Mouse (Mus musculus) intestine, embryonic 15.5 days (tissue): ENCODE results near the gene Tada1. TPM values are rescaled to one million over a fixed set of nuclear protein-coding genes. Genes with fewer than 3 reads are reported as not detected.

Source experiments
- ATAC-seq: fragments of 200-750 bp; cut with Nextera tagmentation; 2 replicates; pipeline ENCODE4 v1.8.0; 2017; ENCODE audit warnings: moderate TSS enrichment, moderate library complexity
- H3K27ac ChIP-seq: fragments of 300-500 bp; sonication (generic); 2 replicates; pipeline ENCODE4 v1.5.1; 2015; ENCODE audit warnings: mild to moderate bottlenecking, inconsistent platforms
- H3K27me3 ChIP-seq: fragments of 300-500 bp; sonication (generic); replicated peaks from 2 replicates; pipeline ENCODE4 v1.6.1; 2015; ENCODE audit warnings: inconsistent platforms
- H3K36me3 ChIP-seq: fragments of 300-500 bp; sonication (generic); 2 replicates; pipeline ENCODE4 v1.6.1; 2015; ENCODE audit warnings: inconsistent platforms
- H3K4me1 ChIP-seq: fragments of 300-500 bp; sonication (generic); replicated peaks from 2 replicates; pipeline ENCODE4 v1.6.1; 2015; ENCODE audit warnings: inconsistent platforms
- H3K4me2 ChIP-seq: fragments of 300-500 bp; sonication (generic); replicated peaks from 2 replicates; pipeline ENCODE4 v1.6.1; 2015; ENCODE audit warnings: mild to moderate bottlenecking, inconsistent platforms
- H3K4me3 ChIP-seq: fragments of 300-500 bp; sonication (generic); replicated peaks from 2 replicates; pipeline ENCODE4 v1.5.1; 2015; ENCODE audit warnings: inconsistent platforms
- H3K9ac ChIP-seq: fragments of 300-500 bp; sonication (generic); 2 replicates; pipeline ENCODE4 v1.6.1; 2015; ENCODE audit warnings: inconsistent platforms
- H3K9me3 ChIP-seq: fragments of 300-500 bp; sonication (generic); 2 replicates; pipeline ENCODE4 v1.6.1; 2016; ENCODE audit warnings: inconsistent platforms
- WGBS: fragments of 180-500 bp; shearing (Covaris S2); methylation state at CpG from one replicate; pipeline ENCODE4 v1.1.7; 2015; 5-methylcytosine and 5-hydroxymethylcytosine counted together
- polyA plus RNA-seq: library from polyadenylated mRNA; unstranded; fragments of >200 nt; fragmentation: Nextera tagmentation; extraction: Ambion mirVana; gene quantifications from 2 replicates; pipeline ENCODE4 v1.2.1, GENCODE M21; 2015

Tada1 gene
- 41.5 and 41.7 TPM in 2 replicates for polyA plus RNA-seq

- Histone ChIP-seq H3K4me3 (peak within 1 kb of the TSS; percentile 84), H3K9me3 (no peaks in the 10 kb centered on the region), H3K36me3 (0 out of 2 replicates have a peak, but pooled peaks cover 3% of the 10 kb centered on the region), H3K27ac (peak within 1 kb of the TSS; percentile 90), H3K4me2 (peak within 1 kb of the TSS; percentile 73), H3K27me3 (no peaks in the 10 kb centered on the region), H3K9ac (peak within 1 kb of the TSS; percentile 96), H3K4me1 (peaks cover 14% of the 10 kb centered on the region)
- WGBS = under 1% methylated on average over 81 of the region's 81 CpGs
- peak; percentile 94 for ATAC-seq
Measured at GRCm38 (mm10) chr1:166379013-166379629, at the start of gene Tada1. Tada1 (plus strand) TSS chr1:166379097.

DNA sequence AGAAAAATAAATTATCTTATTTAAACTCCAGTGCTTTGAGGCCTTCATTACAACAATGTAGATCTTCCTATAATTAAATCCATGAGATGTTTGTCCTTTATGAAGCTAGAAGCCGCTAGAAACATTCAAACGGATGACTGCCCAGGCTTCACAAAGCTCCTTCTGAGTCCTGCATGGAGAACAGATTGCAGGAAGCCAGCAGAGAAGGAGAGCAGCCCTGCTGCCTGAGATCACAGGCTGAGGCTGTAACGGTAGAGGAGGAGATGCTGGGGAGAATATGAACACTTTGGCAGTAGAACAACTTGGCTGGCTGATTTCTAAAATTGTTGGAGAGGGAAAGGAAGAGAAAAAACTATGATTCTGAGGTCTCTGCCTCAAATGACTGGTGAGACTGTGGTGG is 48.1 kb upstream of the Tada1 start:
- Histone ChIP-seq H3K27me3 (no peaks in the 10 kb centered on the region), H3K4me3 (no peak overlapping the region), H3K27ac (no peak overlapping the region), H3K9me3 (no peaks in the 10 kb centered on the region), H3K4me2 (no peak overlapping the region), H3K9ac (no peak overlapping the region), H3K4me1 (no peaks in the 10 kb centered on the region), H3K36me3 (no peaks in the 10 kb centered on the region)
- no peak for ATAC-seq
- WGBS = 61% methylated on average over 3 of the region's 3 CpGs

GRCm38 (mm10) chr1:166339110-166339509 is 39.8 kb upstream of the Tada1 start:
- WGBS = 89% methylated on average over 6 of the region's 6 CpGs
- Histone ChIP-seq H3K27me3 (no peaks in the 10 kb centered on the region), H3K36me3 (no peaks in the 10 kb centered on the region), H3K9me3 (no peaks in the 10 kb centered on the region), H3K9ac (no peak overlapping the region), H3K4me3 (no peak overlapping the region), H3K4me1 (no peaks in the 10 kb centered on the region), H3K4me2 (no peak overlapping the region), H3K27ac (no peak overlapping the region)
- no peak for ATAC-seq

DNA sequence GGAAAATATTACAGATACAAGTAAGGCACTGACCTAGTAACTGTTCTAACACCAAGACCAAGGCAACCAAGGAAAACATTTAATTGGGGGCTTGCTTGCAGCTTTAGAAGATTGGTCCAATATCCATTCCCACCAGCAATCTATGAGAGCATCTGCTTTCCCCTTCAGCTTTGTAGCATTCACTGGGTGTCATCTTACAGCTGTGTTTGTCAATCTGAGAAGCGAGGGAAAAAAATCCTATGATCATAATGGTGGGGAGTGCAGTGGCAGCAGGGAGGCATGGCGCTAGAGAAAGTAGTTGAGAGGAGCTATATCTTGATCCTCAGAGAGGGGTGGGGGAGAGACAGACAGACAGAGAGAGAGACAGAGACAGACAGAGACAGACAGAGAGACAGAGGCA is 36.8 kb upstream of the Tada1 start:
- Histone ChIP-seq H3K27ac (no peak overlapping the region), H3K9ac (no peak overlapping the region), H3K36me3 (no peaks in the 10 kb centered on the region), H3K4me1 (no peaks in the 10 kb centered on the region), H3K4me3 (no peak overlapping the region), H3K4me2 (no peak overlapping the region), H3K27me3 (no peaks in the 10 kb centered on the region), H3K9me3 (no peaks in the 10 kb centered on the region)
- ATAC-seq = no peak
- 66% methylated on average over 2 of the region's 2 CpGs for WGBS

- H3K9ac ChIP-seq = no peak overlapping the region
- no peak for ATAC-seq
- WGBS = 77% methylated on average over 1 of the region's 1 CpGs
- H3K27ac ChIP-seq = no peak overlapping the region
- H3K4me2 ChIP-seq = no peak overlapping the region
- no peaks in the 10 kb centered on the region for H3K27me3 ChIP-seq
- H3K4me1 ChIP-seq = no peaks in the 10 kb centered on the region
- H3K9me3 ChIP-seq = no peaks in the 10 kb centered on the region
- no peak overlapping the region for H3K4me3 ChIP-seq
- H3K36me3 ChIP-seq = no peaks in the 10 kb centered on the region
Measured at GRCm38 (mm10) chr1:166342539-166342938, 36.4 kb upstream of the Tada1 start.

- Histone ChIP-seq H3K27ac (no peak overlapping the region), H3K27me3 (no peaks in the 10 kb centered on the region), H3K9ac (no peak overlapping the region), H3K4me3 (no peak overlapping the region), H3K9me3 (no peaks in the 10 kb centered on the region), H3K4me1 (no peaks in the 10 kb centered on the region), H3K36me3 (no peaks in the 10 kb centered on the region), H3K4me2 (no peak overlapping the region)
- 68% methylated on average over 5 of the region's 5 CpGs for WGBS
- no peak for ATAC-seq
Measured at GRCm38 (mm10) chr1:166343586-166343985, 35.3 kb upstream of the Tada1 start.

GRCm38 (mm10) chr1:166344300-166345077 is 34.4 kb upstream of the Tada1 start:
- Histone ChIP-seq H3K4me3 (no peak overlapping the region), H3K4me1 (no peaks in the 10 kb centered on the region), H3K9ac (no peak overlapping the region), H3K4me2 (no peak overlapping the region), H3K9me3 (no peaks in the 10 kb centered on the region), H3K36me3 (no peaks in the 10 kb centered on the region), H3K27me3 (no peaks in the 10 kb centered on the region), H3K27ac (no peak overlapping the region)
- ATAC-seq = no peak
- 79% methylated on average over 8 of the region's 8 CpGs for WGBS

- no peak overlapping the region for H3K4me2 ChIP-seq
- H3K4me1 ChIP-seq = no peaks in the 10 kb centered on the region
- H3K27ac ChIP-seq = no peak overlapping the region
- no peak for ATAC-seq
- H3K9ac ChIP-seq = no peak overlapping the region
- 88% methylated on average over 6 of the region's 6 CpGs for WGBS
- H3K4me3 ChIP-seq = no peak overlapping the region
- no peaks in the 10 kb centered on the region for H3K27me3 ChIP-seq
- no peaks in the 10 kb centered on the region for H3K36me3 ChIP-seq
- H3K9me3 ChIP-seq = no peaks in the 10 kb centered on the region
Measured at GRCm38 (mm10) chr1:166345602-166346001, 33.3 kb upstream of the Tada1 start.

DNA sequence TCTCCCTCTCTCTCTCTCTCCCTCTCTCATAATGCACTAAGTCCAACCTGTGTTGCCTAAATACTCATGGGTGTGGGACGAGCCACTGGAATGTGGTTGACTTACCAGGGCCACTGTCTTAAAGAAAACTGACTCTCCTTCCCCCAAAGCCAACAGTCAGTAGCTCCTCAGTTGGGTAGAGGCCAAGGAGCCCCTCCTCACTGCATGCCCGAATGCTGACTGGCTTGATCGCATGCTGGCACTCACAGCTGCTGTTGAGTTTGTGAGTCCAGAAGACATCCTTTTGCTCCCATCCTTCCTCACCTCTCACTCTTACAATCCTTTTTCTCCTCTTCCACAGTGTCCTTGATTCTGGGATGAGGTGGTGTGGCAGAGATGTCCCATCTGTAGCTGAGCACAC is 32.0 kb upstream of the Tada1 start:
- Histone ChIP-seq H3K36me3 (no peaks in the 10 kb centered on the region), H3K9me3 (no peaks in the 10 kb centered on the region), H3K27me3 (no peaks in the 10 kb centered on the region), H3K9ac (no peak overlapping the region), H3K4me1 (no peaks in the 10 kb centered on the region), H3K4me3 (no peak overlapping the region), H3K4me2 (no peak overlapping the region), H3K27ac (no peak overlapping the region)
- no peak for ATAC-seq
- 74% methylated on average over 3 of the region's 3 CpGs for WGBS

DNA sequence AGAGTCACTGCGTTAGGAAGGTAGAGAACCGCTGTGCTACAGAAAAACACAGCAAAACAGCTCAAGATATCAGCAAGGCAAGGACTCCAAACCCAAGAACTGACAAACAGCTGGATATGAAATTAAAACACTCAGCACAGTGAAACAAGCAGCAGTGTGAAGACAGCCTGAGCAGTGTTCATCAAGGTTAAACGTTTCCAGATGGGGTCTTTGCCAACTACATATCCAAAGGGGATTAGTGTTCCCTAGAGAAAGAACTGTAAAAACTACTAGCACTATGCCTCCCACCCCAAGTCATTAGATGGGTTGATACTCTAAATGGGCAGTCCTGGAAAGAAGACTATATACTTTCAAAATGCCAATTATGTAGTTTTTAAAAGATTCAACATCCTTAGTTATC is 29.6 kb upstream of the Tada1 start:
- Histone ChIP-seq H3K4me2 (no peak overlapping the region), H3K4me1 (no peaks in the 10 kb centered on the region), H3K36me3 (no peaks in the 10 kb centered on the region), H3K9me3 (no peaks in the 10 kb centered on the region), H3K27me3 (no peaks in the 10 kb centered on the region), H3K27ac (no peak overlapping the region), H3K4me3 (no peak overlapping the region), H3K9ac (no peak overlapping the region)
- ATAC-seq = no peak
- 80% methylated on average over 3 of the region's 3 CpGs for WGBS

- 81% methylated on average over 11 of the region's 11 CpGs for WGBS
- Histone ChIP-seq H3K27ac (no peak overlapping the region), H3K9ac (no peak overlapping the region), H3K27me3 (no peaks in the 10 kb centered on the region), H3K4me1 (no peaks in the 10 kb centered on the region), H3K4me2 (no peak overlapping the region), H3K9me3 (no peaks in the 10 kb centered on the region), H3K36me3 (no peaks in the 10 kb centered on the region), H3K4me3 (no peak overlapping the region)
- ATAC-seq = no peak
Measured at GRCm38 (mm10) chr1:166349751-166350150, 29.1 kb upstream of the Tada1 start.

- no peak overlapping the region for H3K4me2 ChIP-seq
- H3K27me3 ChIP-seq = no peaks in the 10 kb centered on the region
- no peaks in the 10 kb centered on the region for H3K9me3 ChIP-seq
- WGBS = 25% methylated on average over 14 of the region's 14 CpGs
- no peak overlapping the region for H3K27ac ChIP-seq
- no peak overlapping the region for H3K9ac ChIP-seq
- H3K36me3 ChIP-seq = no peaks in the 10 kb centered on the region
- H3K4me3 ChIP-seq = no peak overlapping the region
- peak; percentile 94 for ATAC-seq
- no peaks in the 10 kb centered on the region for H3K4me1 ChIP-seq
Measured at GRCm38 (mm10) chr1:166360157-166360855, 18.6 kb upstream of the Tada1 start.
